Mouse (Mus musculus): ENCODE results near the gene Upk3a. TPM values are rescaled to one million over a fixed set of nuclear protein-coding genes. Genes with fewer than 3 reads are reported as not detected.

Upk3a gene
- 0.34 and 0.35 TPM in 2 replicates for polyA plus RNA-seq (2016; fragmentation: Nextera tagmentation; extraction: Ambion mirVana)

DNA sequence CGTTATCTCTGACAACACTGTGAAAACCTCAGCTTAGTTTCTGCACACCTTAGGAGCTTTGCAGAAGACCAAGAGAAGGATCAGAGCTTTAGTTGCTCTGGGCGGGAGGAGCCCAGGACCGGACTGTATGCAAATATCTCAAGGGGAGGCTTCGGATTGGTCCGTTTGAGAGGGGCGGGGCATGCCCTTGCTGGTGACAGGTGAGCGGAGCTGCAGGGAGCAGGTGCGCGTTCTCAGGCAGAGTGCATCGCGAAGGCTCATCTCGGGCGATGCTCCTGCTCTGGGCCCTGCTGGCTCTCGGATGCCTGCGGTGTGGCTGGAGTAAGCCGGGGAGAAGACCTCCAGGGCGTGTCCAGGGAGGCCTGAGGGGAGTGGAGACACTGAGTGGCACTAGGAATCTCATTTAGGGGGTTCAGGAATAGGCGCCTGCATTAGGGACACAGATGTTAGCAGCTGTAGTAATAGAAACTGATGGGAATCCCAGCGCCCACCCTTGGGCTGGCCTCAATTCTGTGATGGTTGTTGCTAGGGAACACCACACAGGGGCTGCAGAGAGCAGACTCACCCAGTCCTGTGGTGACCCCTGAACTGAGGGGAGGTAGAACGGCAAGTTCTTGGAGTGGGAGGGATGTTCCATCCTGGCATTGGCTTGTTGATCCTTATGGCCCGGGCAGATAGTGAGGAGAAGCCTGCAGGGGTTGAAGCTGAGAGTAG is at the start of gene Upk3a:
Gene Upk3a, plus strand, starts transcription at position 191 of the 714 bp plus-strand sequence.
- H3K9ac ChIP-seq: no peak within 1 kb of the TSS
- ATAC-seq (ENCODE audit: insufficient number of reproducible peaks, insufficient read depth, low FRiP score, low TSS enrichment): 0 out of 2 replicates have a peak, but pooled peaks have one; percentile 48
- no peaks in the 10 kb centered on the region for H3K36me3 ChIP-seq
- 7% methylated on average over 21 of the region's 21 CpGs for whole genome bisulfite sequencing
- peaks cover 22% of the 10 kb centered on the region for H3K27me3 ChIP-seq
- no peak within 1 kb of the TSS for H3K4me2 ChIP-seq (replicated peaks)
- no peaks in the 10 kb centered on the region for H3K9me3 ChIP-seq
- peaks cover 13% of the 10 kb centered on the region for H3K4me1 ChIP-seq
- no peak within 1 kb of the TSS for H3K4me3 ChIP-seq
- no peak within 1 kb of the TSS for H3K27ac ChIP-seq

DNA sequence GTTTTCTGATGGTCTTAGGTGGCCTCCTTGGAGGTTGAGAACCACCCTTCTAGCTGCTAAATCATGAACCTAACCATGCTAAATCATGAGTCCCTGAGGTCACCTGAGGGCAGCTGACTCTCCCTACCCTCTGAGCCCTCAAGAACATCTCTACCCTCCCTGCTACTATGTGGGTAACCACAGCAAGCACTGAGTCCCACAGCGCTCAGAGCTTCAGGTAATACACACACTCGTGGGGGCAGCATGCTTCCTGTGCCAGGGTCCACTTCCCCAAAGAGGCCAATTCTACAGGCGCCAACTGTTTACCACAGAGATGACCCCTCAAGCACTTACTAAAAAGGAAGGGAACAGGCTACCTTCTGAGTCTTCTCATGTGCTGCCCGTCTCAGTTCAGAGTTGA is 48.4 kb upstream of the Upk3a start:
- Histone ChIP-seq H3K4me2 (replicated peaks) (no peak overlapping the region), H3K4me3 (no peak overlapping the region), H3K27me3 (no peaks in the 10 kb centered on the region), H3K9ac (no peak overlapping the region), H3K27ac (no peak overlapping the region), H3K4me1 (no peaks in the 10 kb centered on the region), H3K9me3 (no peaks in the 10 kb centered on the region), H3K36me3 (no peaks in the 10 kb centered on the region)
- no peak for ATAC-seq (ENCODE audit: insufficient number of reproducible peaks, insufficient read depth, low FRiP score, low TSS enrichment)
- 82% methylated on average over 4 of the region's 4 CpGs for WGBS

DNA sequence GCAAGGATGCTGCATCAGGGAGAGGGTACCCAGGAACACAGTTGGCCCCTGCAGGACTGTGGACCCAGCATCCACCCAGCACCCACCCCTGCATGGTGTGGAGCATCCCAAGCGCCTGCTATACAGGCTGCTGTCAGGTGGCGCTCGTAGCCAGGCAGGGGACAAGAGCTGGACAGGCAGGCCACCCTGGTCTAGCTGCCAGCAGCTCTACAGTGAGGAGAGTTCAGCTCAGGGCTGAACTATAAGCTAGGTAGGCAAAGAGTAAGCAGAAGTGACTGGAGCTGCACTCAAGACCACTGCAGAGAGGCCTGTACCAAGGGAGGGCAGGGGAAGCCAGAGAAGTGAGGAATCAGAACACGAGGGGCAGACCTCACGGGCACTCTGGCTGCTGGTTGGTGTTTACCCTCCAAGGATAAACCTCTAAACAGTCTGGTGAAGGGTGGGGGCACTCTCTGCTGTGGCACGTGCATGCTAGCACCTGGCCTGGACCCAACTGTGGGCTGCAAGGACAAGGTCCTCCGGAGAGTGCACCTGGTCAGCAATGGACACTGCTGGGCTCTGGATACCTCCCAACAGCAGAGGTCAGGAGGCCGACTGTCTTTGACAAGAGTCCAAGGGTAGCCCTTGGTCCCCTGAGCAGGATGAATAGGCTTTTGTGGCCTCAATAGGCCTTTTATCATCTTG is 43.9 kb upstream of the Upk3a start:
- Histone ChIP-seq H3K4me3 (no peak overlapping the region), H3K27ac (no peak overlapping the region)

DNA sequence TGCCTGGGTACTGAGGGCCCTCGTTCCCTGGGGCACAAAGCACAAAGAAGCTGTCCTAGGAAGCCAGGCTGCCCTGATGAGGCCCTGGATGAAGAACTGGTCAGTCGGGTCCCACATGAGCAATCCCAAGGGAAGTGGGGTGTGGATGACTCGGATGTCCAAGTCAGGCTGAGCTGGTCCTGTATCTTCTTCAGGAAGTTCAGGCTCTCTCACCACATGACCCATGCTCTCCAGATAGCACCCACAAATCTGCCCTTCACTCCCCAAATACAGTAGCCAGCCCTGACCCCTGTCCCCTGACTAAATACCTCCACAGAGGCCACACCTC is 43.4 kb upstream of the Upk3a start:
- Histone ChIP-seq H3K4me3 (no peak overlapping the region), H3K9me3 (no peaks in the 10 kb centered on the region), H3K27ac (no peak overlapping the region), H3K36me3 (no peaks in the 10 kb centered on the region), H3K9ac (no peak overlapping the region), H3K27me3 (no peaks in the 10 kb centered on the region), H3K4me2 (replicated peaks) (no peak overlapping the region), H3K4me1 (0 out of 2 replicates have a peak, but pooled peaks cover 9% of the 10 kb centered on the region)
- ATAC-seq (ENCODE audit: insufficient number of reproducible peaks, insufficient read depth, low FRiP score, low TSS enrichment): no peak
- WGBS: 19% methylated on average over 3 of the region's 3 CpGs

More for the DNA sequence above, 43.9 kb upstream of the Upk3a start:
- H3K4me1 ChIP-seq: 0 out of 2 replicates have a peak, but pooled peaks cover 9% of the 10 kb centered on the region
- H3K9ac ChIP-seq: no peak overlapping the region
- H3K9me3 ChIP-seq: no peaks in the 10 kb centered on the region
- no peak overlapping the region for H3K4me2 ChIP-seq (replicated peaks)
- no peaks in the 10 kb centered on the region for H3K36me3 ChIP-seq
- no peaks in the 10 kb centered on the region for H3K27me3 ChIP-seq
- ATAC-seq (ENCODE audit: insufficient number of reproducible peaks, insufficient read depth, low FRiP score, low TSS enrichment): no peak
- WGBS: 62% methylated on average over 8 of the region's 8 CpGs

DNA sequence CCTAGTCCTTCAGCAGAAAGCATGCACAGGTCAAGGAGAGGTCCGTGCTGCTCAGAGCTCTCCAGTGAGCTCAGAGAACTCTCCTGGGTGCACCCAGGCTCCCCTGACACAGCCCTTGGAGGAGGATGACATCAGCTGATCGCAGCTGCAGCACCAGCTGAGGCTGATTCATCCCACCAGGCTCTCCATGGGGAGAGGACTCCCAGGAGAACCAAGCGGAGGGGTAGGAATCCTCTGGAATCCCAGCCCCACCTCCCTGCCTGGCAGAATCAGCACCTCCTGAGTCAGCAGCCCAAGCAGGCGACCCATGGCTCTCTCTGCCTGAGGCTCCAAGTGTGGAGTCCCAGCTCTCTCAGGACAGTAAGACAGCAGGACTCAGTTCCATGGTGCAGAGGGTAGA is 41.2 kb upstream of the Upk3a start:
- Histone ChIP-seq H3K4me3 (no peak overlapping the region), H3K27ac (no peak overlapping the region), H3K4me2 (replicated peaks) (no peak overlapping the region), H3K9me3 (no peaks in the 10 kb centered on the region), H3K27me3 (no peaks in the 10 kb centered on the region), H3K9ac (no peak overlapping the region), H3K4me1 (0 out of 2 replicates have a peak, but pooled peaks cover 9% of the 10 kb centered on the region), H3K36me3 (no peaks in the 10 kb centered on the region)
- no peak for ATAC-seq (ENCODE audit: insufficient number of reproducible peaks, insufficient read depth, low FRiP score, low TSS enrichment)
- WGBS: 37% methylated on average over 4 of the region's 4 CpGs

DNA sequence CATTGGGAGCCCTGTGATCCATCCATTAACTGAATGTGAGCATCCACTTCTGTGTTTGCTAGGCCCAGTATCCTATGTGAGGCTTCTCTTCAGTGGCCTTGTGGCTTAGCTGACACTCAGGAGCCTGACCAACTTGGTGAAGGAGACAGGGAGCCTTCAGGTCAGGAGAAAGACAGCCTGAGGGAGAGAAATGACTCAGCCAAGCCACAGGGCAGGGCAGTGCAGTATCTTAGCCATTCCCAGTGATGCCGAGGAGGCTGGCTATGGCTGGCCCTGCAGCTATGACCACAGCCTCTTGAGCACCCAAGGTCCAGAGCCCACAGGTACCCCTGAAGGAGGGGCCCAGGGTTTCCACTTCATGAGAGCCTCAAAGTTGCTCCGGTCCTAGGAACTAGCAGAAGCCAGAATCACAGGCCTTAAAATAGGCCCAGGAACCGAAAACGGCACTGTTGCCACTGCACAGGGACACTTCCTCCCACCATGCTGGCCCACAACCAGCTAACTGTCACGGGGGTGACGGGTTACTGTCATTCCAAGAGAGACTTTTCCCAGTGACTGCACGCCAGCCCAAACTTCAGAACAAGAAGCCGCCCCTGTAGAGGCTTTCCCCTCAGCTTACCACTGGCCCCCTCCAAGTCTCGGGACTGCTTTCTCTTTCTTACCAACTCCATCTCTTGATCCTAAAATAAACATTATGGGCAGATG is 35.2 kb upstream of the Upk3a start:
- no peaks in the 10 kb centered on the region for H3K9me3 ChIP-seq
- no peak overlapping the region for H3K9ac ChIP-seq
- H3K4me2 ChIP-seq (replicated peaks): no peak overlapping the region
- peaks cover 6% of the 10 kb centered on the region for H3K4me1 ChIP-seq
- no peak overlapping the region for H3K27ac ChIP-seq
- H3K36me3 ChIP-seq: no peaks in the 10 kb centered on the region
- H3K27me3 ChIP-seq: no peaks in the 10 kb centered on the region
- WGBS: 82% methylated on average over 9 of the region's 9 CpGs
- no peak overlapping the region for H3K4me3 ChIP-seq
- no peak for ATAC-seq (ENCODE audit: insufficient number of reproducible peaks, insufficient read depth, low FRiP score, low TSS enrichment)

DNA sequence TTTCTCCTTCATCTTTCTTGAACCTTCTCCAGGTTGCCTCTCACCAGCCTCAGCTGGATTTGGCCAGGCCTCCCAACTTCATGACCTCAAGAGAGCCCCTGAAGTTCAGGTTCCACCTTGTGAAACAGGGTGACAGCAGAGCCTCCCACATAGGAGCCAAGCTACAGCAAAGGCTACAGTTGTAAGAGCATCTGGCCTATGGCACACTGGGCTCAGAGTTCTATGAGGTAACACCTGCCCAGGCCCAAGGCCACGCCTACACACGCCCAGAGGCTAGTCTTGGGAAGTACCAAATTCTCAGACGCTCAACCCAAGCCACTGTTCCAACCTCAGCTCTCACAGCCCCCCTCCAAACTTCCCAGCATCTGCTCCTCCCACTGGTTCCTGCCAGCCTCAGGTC is 34.1 kb upstream of the Upk3a start:
- no peaks in the 10 kb centered on the region for H3K9me3 ChIP-seq
- H3K36me3 ChIP-seq: no peaks in the 10 kb centered on the region
- no peaks in the 10 kb centered on the region for H3K27me3 ChIP-seq
- no peak overlapping the region for H3K27ac ChIP-seq
- 77% methylated on average over 3 of the region's 3 CpGs for WGBS
- no peak overlapping the region for H3K9ac ChIP-seq
- no peak overlapping the region for H3K4me3 ChIP-seq
- ATAC-seq (ENCODE audit: insufficient number of reproducible peaks, insufficient read depth, low FRiP score, low TSS enrichment): no peak
- no peak overlapping the region for H3K4me2 ChIP-seq (replicated peaks)
- peaks cover 11% of the 10 kb centered on the region for H3K4me1 ChIP-seq

DNA sequence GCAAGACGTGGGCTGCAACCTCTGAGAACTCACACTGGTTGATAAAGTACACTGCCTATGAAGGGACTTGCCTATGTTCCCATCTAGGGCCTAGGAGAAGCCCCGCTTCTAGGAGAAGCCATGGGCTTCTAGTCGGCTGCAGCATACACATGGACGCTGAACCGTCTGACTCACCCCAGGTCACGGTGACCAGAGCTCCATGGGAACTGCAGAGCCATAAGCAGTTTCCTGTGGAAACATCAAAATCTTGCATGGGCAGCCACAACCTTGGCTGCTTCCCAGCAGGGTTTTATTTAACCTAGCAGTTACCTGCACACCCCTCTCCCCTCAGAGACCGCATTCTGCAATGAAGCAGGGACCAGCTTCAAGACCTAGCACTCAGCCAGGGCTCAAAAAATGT is 33.2 kb upstream of the Upk3a start:
- H3K27ac ChIP-seq: no peak overlapping the region
- H3K4me3 ChIP-seq: no peak overlapping the region
- H3K36me3 ChIP-seq: no peaks in the 10 kb centered on the region
- peaks cover 16% of the 10 kb centered on the region for H3K4me1 ChIP-seq
- no peaks in the 10 kb centered on the region for H3K27me3 ChIP-seq
- WGBS: 87% methylated on average over 7 of the region's 7 CpGs
- ATAC-seq (ENCODE audit: insufficient number of reproducible peaks, insufficient read depth, low FRiP score, low TSS enrichment): no peak
- no peak overlapping the region for H3K9ac ChIP-seq
- H3K9me3 ChIP-seq: no peaks in the 10 kb centered on the region
- no peak overlapping the region for H3K4me2 ChIP-seq (replicated peaks)

DNA sequence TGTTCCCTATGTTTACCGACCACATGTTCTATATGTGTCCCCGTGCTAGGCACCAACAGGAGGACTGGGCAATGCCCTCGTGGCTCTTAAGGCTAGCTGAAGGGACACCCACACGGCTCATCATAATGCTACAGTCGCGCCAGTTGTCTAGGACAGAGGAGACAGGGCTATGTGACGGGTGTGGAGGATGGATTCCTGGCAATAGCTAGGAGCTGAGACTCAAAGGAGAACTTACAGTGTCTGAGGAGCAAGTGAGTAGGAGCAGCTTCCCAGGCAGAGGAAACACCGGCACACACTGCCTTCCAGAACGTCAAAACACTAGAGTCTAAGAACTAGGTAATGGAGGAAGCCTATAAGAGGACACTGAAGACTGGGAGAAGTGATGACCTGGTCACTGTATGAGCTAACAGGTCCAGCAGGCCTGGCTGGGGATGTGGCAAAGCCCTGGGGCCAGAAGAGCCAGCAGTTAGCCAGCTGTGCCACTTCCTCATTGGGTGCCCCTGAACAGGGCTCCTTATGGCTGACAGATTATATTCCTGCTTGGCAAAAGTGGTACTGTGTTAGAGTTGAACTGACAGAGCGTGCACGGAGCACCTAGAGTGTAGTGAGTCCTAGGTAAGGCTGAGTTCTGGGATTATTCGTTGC is 31.3 kb upstream of the Upk3a start:
- 88% methylated on average over 12 of the region's 12 CpGs for WGBS

DNA sequence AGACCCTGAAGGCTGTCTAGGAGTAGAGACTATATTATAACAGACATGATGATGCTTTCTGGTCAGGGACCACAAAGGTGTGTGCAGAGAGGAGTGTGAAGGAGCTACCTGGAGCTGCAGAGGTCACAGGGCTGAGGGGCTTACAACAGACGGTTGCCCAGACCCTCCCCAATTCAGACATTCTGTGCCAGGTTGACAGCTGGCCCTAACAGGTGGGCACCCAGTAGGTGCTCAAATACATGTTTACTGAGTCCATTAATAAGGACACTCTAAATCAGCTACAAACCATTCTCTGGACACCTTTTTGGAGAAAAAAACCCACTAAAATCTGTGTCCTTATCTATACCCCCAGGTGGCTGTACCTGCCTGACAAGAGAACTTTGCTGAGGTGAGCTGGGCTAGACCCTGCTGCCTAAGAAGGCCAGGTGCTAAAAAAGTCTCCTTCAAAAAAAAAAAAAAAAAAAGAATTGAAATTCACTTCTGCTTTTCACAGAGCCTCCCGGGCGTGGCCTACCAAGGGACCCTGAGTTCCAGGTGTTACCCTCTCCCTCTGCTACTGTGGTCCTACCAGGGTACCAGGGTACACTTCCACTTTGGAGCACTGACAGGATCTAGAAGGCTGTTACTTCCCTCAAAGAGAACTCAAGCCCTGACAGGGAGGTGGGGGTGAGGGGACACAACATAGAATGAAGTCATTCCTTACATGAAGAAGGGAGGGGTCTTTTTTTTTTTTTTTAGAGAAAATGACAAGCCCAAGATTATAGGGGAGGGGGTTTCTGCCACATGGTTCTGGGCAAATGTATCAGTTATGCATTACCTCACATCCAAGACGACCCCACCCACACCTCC is 30.5 kb upstream of the Upk3a start:
- ATAC-seq (ENCODE audit: insufficient number of reproducible peaks, insufficient read depth, low FRiP score, low TSS enrichment): no peak
- peak overlapping the region; percentile 94; the same call in 1 of the 2 replicates for H3K9ac ChIP-seq
- H3K27ac ChIP-seq: no peak overlapping the region
- H3K4me3 ChIP-seq: peak overlapping the region; percentile 84
- H3K4me2 ChIP-seq (replicated peaks): peak overlapping the region; percentile 88
- WGBS: 70% methylated on average over 4 of the region's 4 CpGs
- peaks cover 19% of the 10 kb centered on the region for H3K4me1 ChIP-seq
- no peaks in the 10 kb centered on the region for H3K27me3 ChIP-seq
- H3K36me3 ChIP-seq: no peaks in the 10 kb centered on the region
- no peaks in the 10 kb centered on the region for H3K9me3 ChIP-seq

More for the DNA sequence above, 31.3 kb upstream of the Upk3a start:
- Histone ChIP-seq H3K27ac (no peak overlapping the region), H3K9me3 (no peaks in the 10 kb centered on the region), H3K27me3 (no peaks in the 10 kb centered on the region), H3K9ac (no peak overlapping the region), H3K4me1 (peaks cover 19% of the 10 kb centered on the region), H3K4me3 (no peak overlapping the region), H3K36me3 (no peaks in the 10 kb centered on the region), H3K4me2 (replicated peaks) (no peak overlapping the region)
- ATAC-seq (ENCODE audit: insufficient number of reproducible peaks, insufficient read depth, low FRiP score, low TSS enrichment): no peak

Measured in embryonic facial prominence, embryonic 12.5 days (tissue).